Mouse (Mus musculus): Measurements from ENCODE around the gene Cdc37l1.

Gene Cdc37l1

DNA sequence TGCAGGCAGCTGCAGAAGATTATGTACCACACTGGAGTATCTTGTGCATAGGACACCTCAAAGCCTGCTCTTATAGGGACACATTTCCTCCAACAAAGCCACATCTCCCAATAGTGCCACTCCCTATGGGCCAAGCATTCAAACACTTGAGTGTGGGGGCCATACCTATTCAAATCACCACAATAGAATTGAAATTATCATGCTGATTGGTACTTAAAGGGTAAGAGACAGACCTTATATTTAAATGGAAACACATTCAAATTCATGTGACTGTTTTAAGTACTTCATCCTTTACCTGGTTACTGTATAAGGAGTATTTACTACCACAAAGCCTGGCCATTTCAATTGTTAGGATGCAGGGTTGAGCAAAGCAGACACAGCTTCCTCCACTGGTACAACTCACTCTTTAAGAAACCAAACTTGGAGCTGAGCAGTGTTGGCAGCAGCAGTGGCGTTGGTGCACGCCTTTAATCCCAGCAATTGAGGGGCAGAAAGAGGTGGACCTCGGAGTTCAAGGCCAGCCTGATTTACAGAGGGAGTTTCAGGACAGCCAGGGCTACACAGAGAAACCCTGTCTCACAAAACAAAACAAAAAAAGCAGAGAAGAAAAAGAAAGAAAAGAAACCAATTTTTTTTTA, 18.0 kb downstream of the Cdc37l1 start:
- no peak for DNase-seq (ENCODE audit: low read depth)

DNA sequence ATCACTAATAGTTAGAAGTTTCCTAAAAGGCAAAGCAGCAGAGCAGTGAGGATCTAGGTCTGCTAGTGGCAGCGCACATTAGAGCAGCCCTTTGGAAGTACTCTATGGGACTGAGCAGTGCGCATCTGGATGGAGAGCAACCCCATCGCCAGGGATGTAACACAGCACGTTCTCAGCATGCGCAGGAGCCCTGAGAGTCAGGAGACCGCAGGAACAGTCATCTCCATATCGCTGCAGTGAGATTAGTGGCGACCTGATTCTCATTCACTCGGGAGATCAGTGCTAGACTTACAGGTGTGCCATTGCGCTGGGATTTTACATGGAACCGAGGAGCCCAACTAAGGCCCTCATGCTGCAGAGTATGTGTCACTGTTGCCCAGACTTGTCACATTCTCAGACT, 18.9 kb downstream of the Cdc37l1 start:
- no peak for DNase-seq (ENCODE audit: low read depth)

DNA sequence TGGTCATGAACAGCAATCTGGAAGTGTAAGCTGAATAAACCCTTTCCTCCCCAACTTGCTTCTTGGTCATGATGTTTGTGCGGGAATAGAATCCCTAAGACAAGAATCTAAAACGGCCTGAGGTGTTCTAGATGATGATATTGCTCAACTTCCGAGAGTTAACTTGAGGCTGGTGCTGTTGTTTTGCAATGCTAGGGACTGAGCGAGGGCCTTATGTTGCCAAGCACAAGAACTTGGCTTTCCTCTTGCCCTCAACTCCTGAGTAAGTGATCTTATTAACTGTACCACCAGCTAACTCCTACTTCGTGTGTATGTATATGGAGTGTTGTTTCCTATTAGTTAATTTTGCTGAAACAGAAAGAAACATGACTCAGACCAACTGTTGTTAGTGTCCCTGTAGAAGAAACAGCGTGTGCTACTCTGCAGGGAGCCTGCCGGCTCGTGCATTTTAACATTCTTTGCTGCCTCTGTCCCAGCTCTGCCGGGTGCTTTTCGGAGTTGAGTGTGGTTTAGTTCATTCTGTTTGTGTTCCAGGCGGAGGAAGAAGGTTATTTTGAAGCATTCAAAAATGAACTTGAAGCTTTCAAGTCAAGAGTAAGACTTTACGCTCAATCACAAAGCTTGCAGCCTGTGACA, 21.3 kb downstream of the Cdc37l1 start:
- DNase-seq (ENCODE audit: low read depth): peak; percentile 70

DNA sequence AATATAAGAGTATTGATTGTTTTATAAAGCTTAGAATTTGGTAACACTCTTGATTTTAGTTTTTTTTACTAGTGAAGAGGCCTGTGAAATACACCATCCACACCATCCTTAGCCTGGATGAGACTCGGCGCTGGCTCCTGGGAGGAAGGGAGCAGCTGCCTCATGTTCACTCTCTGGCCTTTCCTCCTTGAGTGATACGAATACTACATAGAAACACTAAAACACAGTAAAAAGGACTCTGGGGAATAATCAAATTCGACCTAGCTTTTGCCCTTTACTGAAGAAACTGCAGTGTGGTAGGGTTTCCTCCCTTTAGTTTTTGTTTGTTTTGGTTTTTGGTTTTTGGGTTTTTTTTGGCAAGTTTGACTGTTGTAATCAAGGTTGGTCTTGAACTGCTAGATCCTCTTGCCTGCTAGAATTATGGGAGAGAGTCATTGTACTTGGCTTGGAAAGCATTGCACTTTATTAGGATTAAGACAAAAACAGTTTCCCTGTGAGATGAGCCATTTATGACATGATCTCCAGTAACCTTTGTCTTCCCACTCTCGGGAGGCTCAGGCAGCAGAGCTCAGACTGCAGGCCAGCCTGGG, 24.4 kb downstream of the Cdc37l1 start:
- DNase-seq (ENCODE audit: low read depth): no peak

DNA sequence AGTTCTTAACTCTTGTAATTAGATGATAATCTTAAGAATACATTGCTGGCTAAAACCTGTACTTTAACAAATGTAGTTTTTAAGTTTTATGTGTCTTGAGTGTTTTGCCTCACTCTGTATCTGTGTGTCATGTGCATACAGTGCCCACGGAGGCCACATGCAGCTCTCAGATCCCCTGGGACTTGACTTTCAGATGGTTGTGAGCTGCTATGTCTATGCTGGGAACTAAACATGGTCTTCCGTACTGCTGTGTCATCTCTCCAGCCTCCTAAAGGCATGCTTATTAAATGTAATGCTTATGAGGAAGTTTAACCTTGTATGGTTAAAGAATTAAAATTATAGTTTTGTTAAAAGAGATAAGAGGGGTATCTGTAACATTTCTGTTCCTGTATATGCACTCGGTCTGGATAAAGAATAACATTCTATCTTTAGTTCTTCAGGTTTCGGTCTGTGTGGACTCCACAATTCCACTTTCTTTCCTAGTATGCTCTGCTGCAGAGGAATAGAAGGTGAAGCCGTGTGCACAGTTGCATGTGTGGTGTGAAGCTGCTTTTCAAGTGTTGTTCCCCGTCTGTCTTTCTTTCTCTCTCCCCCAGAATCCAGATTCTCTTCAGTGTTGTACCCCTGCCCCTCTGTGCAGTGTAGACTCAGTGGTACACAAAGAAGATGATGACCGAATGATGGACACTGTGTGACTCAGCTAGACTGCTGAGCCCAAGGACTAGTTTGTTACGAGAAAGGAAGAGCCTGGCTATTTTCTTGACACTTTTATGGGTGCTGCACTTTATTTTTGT, 25.5 kb downstream of the Cdc37l1 start:
- no peak for DNase-seq (ENCODE audit: low read depth)

DNA sequence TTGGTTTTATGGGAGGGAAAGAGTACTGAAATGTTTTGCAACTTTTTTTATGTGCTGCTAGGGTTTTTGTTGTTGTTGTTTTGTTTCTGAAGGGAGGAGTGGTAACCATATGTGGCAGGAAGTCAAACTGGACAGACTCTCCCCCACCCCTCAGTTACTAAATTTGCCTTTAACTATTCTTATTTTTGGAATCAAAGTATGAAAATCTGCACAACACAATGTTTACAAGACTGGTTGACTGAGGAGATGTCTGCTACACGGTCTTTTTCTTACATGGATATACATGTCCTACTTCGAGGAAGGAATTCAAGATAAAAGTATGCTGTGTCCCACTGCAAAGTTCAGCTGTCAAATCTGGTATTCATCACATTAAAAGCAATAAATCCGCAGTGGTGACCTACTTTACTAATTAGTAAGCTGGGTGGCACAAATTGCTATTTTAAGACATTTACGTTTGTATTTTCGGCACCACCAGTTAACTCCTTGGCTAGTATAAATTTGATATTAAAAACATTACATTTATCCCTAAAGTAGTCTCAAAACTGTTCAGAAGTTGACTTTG, 26.1 kb downstream of the Cdc37l1 start:
- no peak for DNase-seq (ENCODE audit: low read depth)

DNA sequence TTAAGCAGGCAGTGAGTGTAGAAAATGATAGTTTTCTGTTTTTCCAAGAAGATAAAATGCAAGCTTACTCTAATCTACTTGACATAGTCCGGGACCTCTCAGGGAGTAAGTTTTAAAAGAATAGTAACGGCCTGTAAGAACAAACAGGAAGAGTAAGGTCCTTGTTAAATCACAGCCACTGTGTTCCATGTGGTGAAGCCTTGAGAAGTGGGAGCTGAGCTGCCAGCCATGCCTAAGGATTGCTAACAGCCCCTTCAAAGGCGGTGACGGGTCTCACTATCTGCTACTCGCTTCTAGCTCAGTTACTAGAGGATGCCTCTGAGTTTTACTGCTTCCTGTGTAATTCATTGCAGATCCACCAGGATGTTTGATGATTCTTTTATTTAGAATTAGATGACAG, 26.6 kb downstream of the Cdc37l1 start:
- DNase-seq (ENCODE audit: low read depth): no peak

DNA sequence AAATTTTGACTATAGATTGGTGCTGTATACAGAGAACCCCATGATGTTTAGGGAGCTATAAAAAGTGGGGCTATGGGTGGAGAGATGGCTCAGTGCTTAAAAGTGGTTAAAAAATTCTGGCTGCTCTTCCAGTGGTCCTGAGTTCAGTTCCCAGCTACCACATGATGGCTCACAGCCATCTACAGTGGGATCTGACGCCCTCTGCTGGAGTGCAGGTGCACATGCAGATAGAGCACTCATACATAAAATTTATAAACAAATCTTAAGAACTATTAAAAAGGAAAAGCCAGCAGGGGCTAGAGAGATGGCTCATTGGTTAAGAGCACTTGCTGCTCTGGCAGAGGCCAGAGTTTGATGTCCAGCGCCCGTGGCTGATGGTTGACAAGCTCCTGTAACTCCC, 29.5 kb downstream of the Cdc37l1 start:
- no peak for DNase-seq (ENCODE audit: low read depth)

DNA sequence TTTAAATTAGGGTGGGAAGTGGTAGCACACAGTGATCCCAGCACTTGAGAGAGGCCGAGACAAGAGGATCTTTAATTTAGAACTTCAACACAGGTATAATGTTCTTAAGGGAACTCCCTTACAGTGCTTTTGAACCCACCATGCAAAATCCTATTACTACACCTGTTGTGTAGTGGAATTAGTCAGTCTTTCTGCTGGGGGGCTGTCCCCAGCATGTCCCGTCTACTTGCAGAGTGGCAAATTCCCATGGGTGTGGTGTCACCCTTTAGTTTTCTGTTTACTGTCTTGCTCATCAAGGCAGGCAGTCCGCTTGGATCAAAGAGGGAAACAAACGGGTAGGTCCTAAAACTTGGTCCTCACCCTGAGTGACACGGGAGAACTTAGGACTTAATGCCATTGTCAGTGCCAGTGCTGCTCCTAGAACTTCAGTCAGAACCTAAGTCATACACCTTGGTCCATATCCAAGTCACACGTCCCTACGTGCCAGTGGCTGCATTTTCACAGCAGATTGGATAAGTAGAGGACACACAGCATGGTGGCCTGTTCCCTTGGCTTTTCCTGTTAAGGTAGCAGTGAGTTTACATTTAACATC, 31.7 kb downstream of the Cdc37l1 start:
- no peak for DNase-seq (ENCODE audit: low read depth)

DNA sequence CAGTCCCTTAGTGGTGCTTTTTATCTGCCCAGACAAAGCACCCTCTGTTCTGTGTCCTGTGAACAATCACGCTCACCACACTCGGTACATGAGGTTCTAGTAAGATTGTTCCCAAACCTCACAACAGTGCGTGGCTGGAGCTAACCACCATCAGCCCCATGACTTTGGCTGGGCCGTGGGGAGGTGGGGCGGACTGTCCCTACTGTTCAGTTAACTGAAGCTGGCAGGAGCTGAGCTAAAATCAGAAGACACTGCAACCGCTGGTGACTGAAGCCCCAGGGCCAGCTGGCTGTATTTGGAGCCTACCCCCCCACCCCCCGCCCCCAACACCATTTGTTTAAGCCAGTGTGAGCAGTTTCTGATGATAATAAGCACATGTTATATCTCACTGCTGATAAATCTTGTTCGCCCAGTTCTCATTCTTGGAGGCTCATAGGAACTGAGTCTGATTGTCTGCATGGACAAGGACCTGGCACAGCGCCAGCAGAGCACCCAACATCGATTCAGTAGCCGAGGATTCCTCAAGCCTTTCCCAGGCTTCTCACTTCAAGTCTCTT, 34.3 kb downstream of the Cdc37l1 start:
- DNase-seq (ENCODE audit: low read depth): no peak

DNA sequence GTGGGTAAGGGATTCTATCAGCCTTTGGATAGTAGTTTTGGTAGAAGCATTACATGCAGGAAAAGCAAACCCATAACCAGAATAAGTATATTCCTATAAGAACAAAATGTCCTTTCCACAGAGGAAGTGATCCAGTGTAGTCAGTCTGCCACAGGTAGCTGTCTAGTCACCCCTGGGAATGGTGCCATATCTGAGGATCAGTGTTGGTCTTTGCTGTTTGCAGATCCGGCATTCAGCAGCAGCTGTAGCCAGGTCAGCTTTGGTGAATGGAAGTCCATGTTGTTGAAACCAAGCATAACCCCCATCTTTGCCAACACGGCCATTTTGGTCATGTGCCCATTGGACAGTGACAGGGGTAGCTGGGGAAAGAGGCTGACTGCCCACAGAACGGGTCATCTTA, 41.6 kb downstream of the Cdc37l1 start:
- DNase-seq (ENCODE audit: low read depth): no peak

DNA sequence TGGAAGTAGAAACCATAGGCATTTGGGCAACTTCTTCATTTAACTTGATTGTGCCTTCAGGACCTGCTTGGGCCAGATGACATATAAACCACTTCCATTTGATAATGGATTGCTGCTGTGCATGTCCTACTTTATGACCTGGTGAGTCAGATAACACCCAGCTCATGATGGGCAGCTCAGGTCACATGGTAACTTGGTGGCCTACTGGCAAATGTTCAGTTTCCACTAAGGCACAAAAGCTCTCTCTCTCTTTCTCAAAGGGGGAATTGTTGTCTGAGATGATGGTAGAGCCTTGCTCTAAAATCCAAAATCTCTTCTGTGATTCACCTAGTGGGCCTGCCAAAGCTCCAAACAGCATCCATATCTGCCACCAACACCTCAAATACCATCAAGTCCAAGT, 42.5 kb downstream of the Cdc37l1 start:
- DNase-seq (ENCODE audit: low read depth): peak; percentile 43

DNA sequence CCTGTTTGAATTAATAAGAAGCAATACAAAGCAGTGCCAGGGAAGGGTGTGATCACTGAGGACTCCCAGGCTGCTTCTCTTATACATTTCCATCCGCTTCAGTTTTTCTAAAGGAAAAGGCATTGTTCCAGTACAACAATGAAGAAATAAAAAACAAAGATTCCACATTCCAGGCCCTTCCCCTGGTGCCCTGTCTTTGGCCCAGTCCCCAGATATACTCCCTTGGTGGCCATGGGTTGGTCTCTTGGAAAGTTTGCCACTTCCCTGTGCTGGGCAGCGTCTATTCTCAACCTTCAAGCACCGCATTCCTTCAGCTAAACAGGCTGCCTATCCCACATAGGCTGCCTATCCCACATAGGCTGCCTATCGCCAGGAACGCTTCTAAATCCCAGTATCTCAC, 46.9 kb downstream of the Cdc37l1 start:
- DNase-seq (ENCODE audit: low read depth): no peak

DNA sequence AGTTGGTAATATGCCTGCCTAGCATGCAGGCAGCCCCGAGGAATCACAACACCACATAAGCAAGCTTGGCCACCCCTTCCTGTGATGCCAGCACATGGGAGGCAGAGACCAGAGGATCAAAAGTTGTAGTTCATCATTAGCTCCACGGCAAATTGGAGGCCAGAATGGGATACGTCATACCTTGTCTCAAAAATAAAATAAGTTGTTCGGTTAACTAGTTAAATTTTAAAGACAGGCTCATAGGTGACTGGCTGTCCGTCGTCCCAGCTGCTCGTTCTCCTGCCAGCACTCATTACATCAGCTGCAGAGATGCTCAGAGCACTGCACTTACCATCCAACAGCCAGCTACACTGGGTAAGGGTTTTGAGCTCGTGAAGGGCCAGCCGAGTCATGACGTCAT, 47.4 kb downstream of the Cdc37l1 start:
- no peak for DNase-seq (ENCODE audit: low read depth)

DNA sequence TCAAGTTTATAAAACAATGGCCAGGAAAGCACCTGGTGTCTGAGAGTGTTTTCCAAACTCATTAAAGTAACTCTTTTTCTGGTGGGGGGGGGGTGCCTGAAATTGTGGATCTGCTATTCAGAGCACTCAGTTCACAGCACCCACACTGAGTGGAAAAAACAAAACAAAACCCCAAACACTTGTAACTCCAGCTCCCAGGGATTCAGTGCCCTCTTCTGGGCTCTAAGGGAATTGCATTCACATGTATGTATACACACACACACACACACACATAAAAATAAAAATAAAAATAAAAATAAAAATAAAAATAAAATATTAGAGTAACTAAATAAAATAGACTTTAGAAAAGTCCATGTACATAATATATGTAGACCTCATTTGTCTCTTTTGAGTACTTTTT, 49.2 kb downstream of the Cdc37l1 start:
- DNase-seq (ENCODE audit: low read depth): no peak

DNA sequence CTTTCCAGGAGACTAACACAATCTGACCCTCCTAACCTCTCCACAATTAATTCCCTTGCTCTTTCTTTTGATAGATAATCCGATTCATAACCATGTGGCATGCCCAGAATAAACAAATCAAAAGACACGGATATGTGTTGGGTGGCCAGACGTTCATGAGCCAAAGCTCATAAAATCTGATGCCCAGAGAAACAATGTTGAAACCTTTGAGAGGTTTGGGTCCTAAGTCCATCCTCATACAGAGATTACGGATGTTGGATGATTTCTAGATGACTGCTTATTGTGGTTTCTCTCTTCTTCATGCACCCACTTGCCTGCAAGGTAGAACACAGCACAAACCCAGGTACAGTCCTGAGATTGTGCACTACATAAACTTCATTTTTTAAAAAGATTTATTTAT, 50.1 kb downstream of the Cdc37l1 start:
- DNase-seq (ENCODE audit: low read depth): no peak

DNA sequence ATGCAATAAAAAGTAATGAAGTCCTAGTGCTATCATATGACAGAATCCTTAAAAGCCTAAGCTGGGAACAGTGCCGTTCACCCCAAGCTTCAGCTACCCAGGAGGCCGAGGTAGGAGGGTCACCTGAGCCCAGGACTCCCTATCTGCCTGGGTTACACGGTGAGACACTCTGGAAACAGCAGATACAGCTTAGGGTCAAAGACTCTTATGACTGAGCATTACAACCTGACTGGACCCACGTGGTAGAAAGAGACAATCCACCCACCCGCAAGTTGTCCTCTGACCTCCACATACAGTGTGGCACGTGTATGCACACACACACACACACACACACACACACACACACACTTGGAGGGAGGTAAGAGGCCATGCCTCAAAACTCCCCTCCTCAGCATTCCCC, 52.0 kb downstream of the Cdc37l1 start:
- no peak for DNase-seq (ENCODE audit: low read depth)

DNA sequence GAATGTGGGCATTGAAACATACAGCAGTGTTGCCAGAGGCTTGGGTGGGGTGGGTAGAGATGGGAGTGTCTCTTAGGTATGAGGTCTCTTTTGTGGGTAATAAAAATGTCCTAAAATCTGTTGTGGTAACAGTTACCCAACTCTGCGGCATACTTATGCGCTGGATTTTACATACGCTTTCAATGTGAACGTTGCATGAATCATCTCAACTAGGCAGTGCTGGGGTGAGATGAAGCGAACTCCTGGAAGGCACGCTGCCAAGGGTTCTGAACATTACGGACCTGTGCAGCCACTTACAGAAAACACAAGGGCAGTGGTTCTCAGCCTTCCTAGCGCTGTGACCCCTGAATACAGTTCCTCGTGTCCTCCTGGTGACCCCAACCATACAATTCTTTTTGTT, 52.5 kb downstream of the Cdc37l1 start:
- DNase-seq (ENCODE audit: low read depth): peak; percentile 86

DNA sequence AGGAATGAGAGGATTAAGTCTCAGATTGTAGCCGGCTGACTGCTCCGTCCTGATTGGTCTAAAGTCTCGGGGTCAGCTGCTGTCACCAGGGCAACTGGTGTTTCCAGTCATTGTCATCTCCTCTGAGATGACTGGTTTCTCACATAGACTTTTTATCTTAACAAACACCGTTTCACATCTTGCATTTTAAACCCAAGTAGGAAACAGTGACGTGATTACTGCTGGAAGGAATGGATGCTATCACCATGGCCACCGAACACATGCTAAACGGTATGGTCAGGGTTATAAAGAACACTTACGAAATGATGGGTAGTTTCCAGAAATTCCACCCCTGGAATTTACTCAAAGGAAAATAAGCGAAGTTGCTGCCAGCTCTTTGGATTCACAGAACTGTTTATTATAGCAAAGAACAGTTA, 54.2 kb downstream of the Cdc37l1 start:
- DNase-seq (ENCODE audit: low read depth): no peak

DNA sequence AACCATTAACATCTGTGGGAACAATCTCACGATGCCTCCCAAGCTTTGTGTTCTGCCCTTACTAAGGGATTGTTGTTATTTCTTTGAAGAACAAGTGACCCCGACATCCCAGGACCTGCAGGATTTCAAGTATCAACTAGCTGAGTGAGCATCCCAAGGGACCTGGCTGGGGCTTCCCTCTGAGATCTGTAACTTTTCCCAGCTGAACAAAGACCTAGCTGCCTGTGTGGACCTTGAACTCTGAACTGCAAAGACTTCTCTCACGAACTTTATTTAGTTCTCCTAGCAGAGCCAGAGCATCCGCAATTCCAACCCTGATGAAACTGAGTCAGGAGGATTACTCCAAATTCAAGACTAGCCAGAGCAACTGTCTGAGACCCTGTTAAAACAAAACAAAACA, 55.2 kb downstream of the Cdc37l1 start:
- DNase-seq (ENCODE audit: low read depth): no peak

DNA sequence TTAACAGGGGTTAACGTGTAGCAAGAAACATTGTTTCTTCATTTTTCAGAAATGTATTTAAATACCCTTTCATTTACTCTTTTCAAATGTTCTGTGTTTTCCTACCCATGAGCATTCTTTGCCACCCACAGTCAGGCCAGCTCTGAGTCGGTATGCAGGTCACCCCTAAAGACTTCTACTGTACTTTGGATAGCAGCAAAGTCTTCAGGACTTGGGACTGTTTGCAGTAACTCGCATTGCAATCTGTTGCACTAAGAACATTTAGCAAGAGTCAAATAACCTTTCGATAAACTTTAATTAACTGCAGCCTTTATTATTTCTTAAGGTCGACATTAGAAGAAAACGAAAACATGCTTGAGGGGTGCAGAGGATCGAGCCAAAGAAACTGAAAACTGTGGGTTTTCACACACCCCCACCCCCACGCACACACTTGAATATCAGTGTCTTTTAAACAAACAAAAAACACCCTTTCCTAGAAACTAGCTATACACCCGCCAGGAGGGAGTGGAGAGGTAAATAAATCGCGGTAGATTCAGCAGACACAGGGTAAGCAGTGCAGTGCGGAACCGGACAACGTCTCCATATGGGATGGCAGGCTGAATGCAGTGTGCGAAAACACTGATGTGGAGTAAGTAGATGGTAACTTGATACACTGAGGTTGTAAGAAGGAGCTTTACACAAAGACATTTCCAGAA, 56.0 kb downstream of the Cdc37l1 start:
- peak; percentile 59 for DNase-seq (ENCODE audit: low read depth)

All from 416B (cell line).